Mouse (Mus musculus) megakaryocyte, embryonic 14.5 days (primary cell): ENCODE measurements at regions not wholly inside any gene's neighbourhood (a gene's known extent, or its start where the extent isn't known, plus 50 kb on each side); places are given as distances from the start of the nearest gene placed in this dataset.

Source experiments
- H3K27me3 ChIP-seq: replicated peaks from 2 replicates; pipeline ENCODE3; 2012; ENCODE audit warnings: inconsistent platforms
- H3K36me3 ChIP-seq: replicated peaks from 2 replicates; pipeline ENCODE3; 2012; ENCODE audit warnings: low read length, inconsistent platforms, mixed read lengths
- H3K4me1 ChIP-seq: 2 replicates; pipeline ENCODE4 v1.6.1; 2012; ENCODE audit warnings: inconsistent platforms
- H3K4me3 ChIP-seq: replicated peaks from 2 replicates; pipeline ENCODE3; 2012; ENCODE audit warnings: moderate library complexity, mild to moderate bottlenecking, inconsistent platforms
- H3K9me3 ChIP-seq: 2 replicates; pipeline ENCODE4 v1.6.1; 2012; ENCODE audit warnings: inconsistent platforms
- FLI1 ChIP-seq: IDR thresholded peaks from 2 replicates; pipeline ENCODE4 v1.6.1; 2012; ENCODE audit warnings: low read length, inconsistent platforms, mixed read lengths
- GATA1 ChIP-seq: IDR thresholded peaks from 3 replicates; pipeline ENCODE4 v1.6.1; 2012; ENCODE audit warnings: mixed read lengths, low read length, inconsistent platforms, borderline replicate concordance

GRCm38 (mm10) chr3:38055627-38056026, 331.3 kb upstream of the Gm5148 start:
- Histone ChIP-seq H3K4me3 (peak overlapping the region; percentile 51), H3K36me3 (peaks cover 32% of the 10 kb centered on the region), H3K9me3 (peaks cover 12% of the 10 kb centered on the region), H3K4me1 (peaks cover 18% of the 10 kb centered on the region), H3K27me3 (no peaks in the 10 kb centered on the region)
- TF ChIP-seq GATA1 (no peak), FLI1 (no peak)

DNA sequence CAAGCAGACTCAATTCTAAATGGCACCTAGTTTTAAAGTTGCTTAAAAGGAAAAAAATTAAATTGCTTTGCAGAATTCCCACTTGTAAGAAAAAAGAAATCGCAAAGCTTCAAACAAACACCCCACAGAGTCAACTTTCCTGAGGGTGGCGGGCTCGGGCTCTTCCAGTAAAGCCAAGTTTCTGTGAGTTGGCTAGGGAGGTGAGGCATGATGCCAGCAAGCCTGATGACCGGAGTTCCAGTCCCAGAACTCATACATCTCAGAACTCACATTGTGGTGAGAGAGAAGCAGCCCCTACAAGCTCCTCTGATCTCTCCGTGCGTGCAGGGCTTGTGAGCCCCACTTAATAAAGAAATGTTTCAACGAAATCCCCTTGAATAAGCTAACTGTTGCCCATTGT, 328.7 kb upstream of the Gm5148 start:
- peaks cover 12% of the 10 kb centered on the region for H3K9me3 ChIP-seq
- H3K27me3 ChIP-seq = no peaks in the 10 kb centered on the region
- H3K4me3 ChIP-seq = no peak overlapping the region
- peaks cover 36% of the 10 kb centered on the region for H3K36me3 ChIP-seq
- peaks cover 33% of the 10 kb centered on the region for H3K4me1 ChIP-seq
- TF ChIP-seq GATA1 (no peak), FLI1 (no peak)

DNA sequence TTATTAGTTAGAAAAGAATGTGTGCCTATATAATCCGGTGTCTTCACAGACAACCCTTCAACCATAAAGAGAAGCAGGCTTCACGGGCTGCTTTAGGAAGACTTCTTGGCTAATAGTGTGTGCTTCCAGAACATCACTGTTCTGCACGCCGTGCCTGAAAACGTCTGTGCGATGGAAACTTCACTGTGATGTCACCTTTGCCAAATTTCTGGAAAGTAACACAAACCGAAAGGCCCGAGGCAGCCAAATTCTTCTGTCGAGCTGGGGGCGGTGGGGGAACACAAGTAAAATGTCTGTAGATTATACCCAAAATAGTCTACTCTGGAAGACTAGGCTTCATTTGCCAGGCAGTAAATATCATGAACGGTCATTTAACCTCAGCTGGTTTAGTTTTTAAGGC, 327.5 kb upstream of the Gm5148 start:
- Histone ChIP-seq H3K36me3 (peaks cover 34% of the 10 kb centered on the region), H3K9me3 (peaks cover 6% of the 10 kb centered on the region), H3K4me1 (peaks cover 45% of the 10 kb centered on the region), H3K4me3 (no peak overlapping the region), H3K27me3 (no peaks in the 10 kb centered on the region)
- no peak for TF ChIP-seq GATA1

- peaks cover 3% of the 10 kb centered on the region; the same call in 1 of the 2 replicates for H3K9me3 ChIP-seq
- no peaks in the 10 kb centered on the region for H3K27me3 ChIP-seq
- H3K4me3 ChIP-seq = no peak overlapping the region
- H3K4me1 ChIP-seq = peaks cover 52% of the 10 kb centered on the region
- TF ChIP-seq GATA1 (no peak), FLI1 (no peak)
- H3K36me3 ChIP-seq = peaks cover 30% of the 10 kb centered on the region
These were observed 326.6 kb upstream of the Gm5148 start for GRCm38 (mm10) chr3:38050856-38051255.

- Histone ChIP-seq H3K36me3 (peaks cover 25% of the 10 kb centered on the region), H3K27me3 (no peaks in the 10 kb centered on the region), H3K9me3 (peaks cover 3% of the 10 kb centered on the region; the same call in 1 of the 2 replicates), H3K4me3 (no peak overlapping the region), H3K4me1 (peaks cover 55% of the 10 kb centered on the region)
- TF ChIP-seq GATA1 (no peak), FLI1 (no peak)
These were observed 326.1 kb upstream of the Gm5148 start for GRCm38 (mm10) chr3:38050366-38050765.

DNA sequence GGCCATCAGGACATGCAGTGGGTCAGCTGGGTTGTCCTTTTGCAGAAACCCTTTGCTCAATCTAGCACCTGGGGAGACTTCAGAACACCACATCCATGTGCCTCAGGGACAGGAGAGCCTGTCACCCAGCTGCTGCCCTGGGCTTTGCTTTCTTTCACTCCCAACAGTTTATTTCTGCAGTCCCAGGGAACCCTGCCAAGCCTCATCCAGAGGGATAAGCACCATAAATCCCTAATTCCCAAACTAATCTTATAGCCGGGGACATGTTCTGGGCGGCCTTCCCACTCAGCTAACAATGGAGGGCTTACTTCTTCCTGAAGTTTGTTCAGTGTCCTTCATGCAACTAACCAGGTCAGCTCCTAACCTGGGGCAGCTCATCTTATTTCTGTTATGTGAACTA, 325.0 kb upstream of the Gm5148 start:
- Histone ChIP-seq H3K4me1 (peaks cover 65% of the 10 kb centered on the region), H3K4me3 (no peak overlapping the region), H3K9me3 (peaks cover 3% of the 10 kb centered on the region; the same call in 1 of the 2 replicates), H3K27me3 (no peaks in the 10 kb centered on the region), H3K36me3 (peaks cover 20% of the 10 kb centered on the region)
- TF ChIP-seq FLI1 (no peak), GATA1 (no peak)

DNA sequence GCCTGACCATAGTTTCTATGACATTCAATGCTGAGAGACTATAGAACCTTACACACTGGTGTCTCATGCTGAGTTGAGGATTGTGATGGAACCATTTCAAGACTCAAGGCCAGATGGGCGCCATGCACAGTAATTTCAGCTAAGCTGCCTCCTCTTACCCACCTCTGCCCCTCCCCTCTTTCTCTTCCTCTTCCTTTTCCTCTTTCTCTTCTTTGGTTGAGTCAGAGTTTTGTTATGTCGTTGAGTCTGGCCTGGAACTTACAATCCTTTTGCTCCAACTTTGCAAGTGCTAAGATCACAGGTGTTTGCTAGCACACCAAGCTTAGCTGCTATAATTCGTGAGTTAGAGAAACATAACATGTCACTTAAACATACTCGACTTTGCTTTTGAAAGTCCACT, 323.2 kb upstream of the Gm5148 start:
- Histone ChIP-seq H3K36me3 (peaks cover 16% of the 10 kb centered on the region), H3K4me1 (peaks cover 76% of the 10 kb centered on the region), H3K4me3 (no peak overlapping the region), H3K27me3 (no peaks in the 10 kb centered on the region), H3K9me3 (no peaks in the 10 kb centered on the region)
- no peak for TF ChIP-seq FLI1
- no peak for TF ChIP-seq GATA1

GRCm38 (mm10) chr3:38046611-38047010, 322.3 kb upstream of the Gm5148 start:
- Histone ChIP-seq H3K27me3 (no peaks in the 10 kb centered on the region), H3K4me1 (peaks cover 77% of the 10 kb centered on the region), H3K4me3 (no peak overlapping the region), H3K9me3 (no peaks in the 10 kb centered on the region), H3K36me3 (peaks cover 15% of the 10 kb centered on the region)
- no peak for TF ChIP-seq GATA1
- TF ChIP-seq FLI1 = no peak

DNA sequence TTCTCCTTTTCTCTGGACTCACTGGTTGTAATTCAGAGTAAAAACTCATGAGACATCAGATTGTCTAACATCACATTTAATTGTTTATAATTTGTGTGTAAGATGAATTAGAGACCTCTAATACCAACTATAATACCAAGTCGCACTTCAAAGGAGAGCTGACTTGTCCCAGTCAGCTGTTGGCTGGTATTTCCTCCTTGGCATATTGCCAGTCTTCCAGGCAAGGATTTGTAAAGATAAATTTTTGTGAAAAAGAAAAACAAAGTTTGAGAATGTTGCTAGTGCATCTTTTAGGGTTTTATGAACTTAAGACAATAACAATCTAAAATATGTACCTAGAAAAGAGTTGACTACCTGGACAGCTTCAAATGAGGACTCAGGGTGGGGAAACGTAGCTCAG, 321.7 kb upstream of the Gm5148 start:
- peaks cover 77% of the 10 kb centered on the region for H3K4me1 ChIP-seq
- no peak overlapping the region for H3K4me3 ChIP-seq
- peaks cover 10% of the 10 kb centered on the region for H3K36me3 ChIP-seq
- no peaks in the 10 kb centered on the region for H3K9me3 ChIP-seq
- TF ChIP-seq GATA1 = no peak
- TF ChIP-seq FLI1 = no peak
- no peaks in the 10 kb centered on the region for H3K27me3 ChIP-seq

- TF ChIP-seq GATA1 (no peak), FLI1 (no peak)
- Histone ChIP-seq H3K9me3 (no peaks in the 10 kb centered on the region), H3K27me3 (no peaks in the 10 kb centered on the region), H3K4me1 (peaks cover 76% of the 10 kb centered on the region), H3K36me3 (peaks cover 8% of the 10 kb centered on the region), H3K4me3 (no peak overlapping the region)
These were observed 321.2 kb upstream of the Gm5148 start for GRCm38 (mm10) chr3:38045523-38045922.

DNA sequence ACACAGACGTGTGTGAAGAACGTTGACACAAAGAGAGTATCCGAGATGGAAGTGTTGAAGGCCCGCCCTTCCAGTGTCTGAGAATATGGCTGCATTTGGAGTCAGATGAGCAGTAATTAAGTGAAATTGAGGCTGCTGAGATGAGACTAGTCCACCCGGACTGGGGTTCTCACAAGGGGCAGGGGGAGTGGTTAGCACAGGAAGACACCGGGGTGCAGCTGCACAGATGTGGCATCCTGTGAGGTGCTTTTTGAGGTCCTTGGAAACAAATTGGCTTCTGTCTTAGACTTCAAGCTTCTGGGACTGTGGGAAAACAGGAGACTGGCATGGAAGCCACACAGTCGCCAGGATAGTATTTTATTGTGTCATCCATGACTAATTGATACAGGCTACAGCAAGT, 320.0 kb upstream of the Gm5148 start:
- Histone ChIP-seq H3K9me3 (no peaks in the 10 kb centered on the region), H3K4me3 (no peak overlapping the region), H3K4me1 (peaks cover 75% of the 10 kb centered on the region), H3K36me3 (peaks cover 13% of the 10 kb centered on the region), H3K27me3 (no peaks in the 10 kb centered on the region)
- TF ChIP-seq FLI1 = no peak
- TF ChIP-seq GATA1 = no peak
